Mouse (Mus musculus) MEL (cell line): ENCODE results near the gene Ascc3. TPM values are rescaled to one million over a fixed set of nuclear protein-coding genes. Genes with fewer than 3 reads are reported as not detected.
A peak's percentile ranks its signal among the peaks of the same experiment; 100 is the strongest.

Source experiments
- DNase-seq: peaks from one replicate; pipeline ENCODE4 v3.0.0; 2011; ENCODE audit warnings: low read depth, low spot score
- H3K27ac ChIP-seq: 2 replicates; pipeline ENCODE4 v1.5.1; 2012; ENCODE audit warnings: low read depth, mild to moderate bottlenecking, control low read depth, low read length, moderate library complexity; ENCODE audit not compliant: control insufficient read depth
- H3K27me3 ChIP-seq, 2 experiments: fragments of 150-350 bp in 1 of 2; sonication (generic) in 1 of 2; 2 replicates each; pipeline ENCODE4 v1.6.1; 2012; ENCODE audit warnings: low read length in 2 of 2, mild to moderate bottlenecking in 2 of 2, improper control_type of control experiment in 1 of 2, moderate library complexity in 1 of 2; ENCODE audit not compliant: insufficient read depth in 2 of 2, control insufficient read depth in 1 of 2
- H3K36me3 ChIP-seq, 2 experiments: 2 replicates each; pipeline ENCODE4 v1.6.1; 2012 to 2014; ENCODE audit warnings: low read length in 2 of 2, improper control_type of control experiment in 1 of 2, inconsistent platforms in 1 of 2, mild to moderate bottlenecking in 1 of 2; ENCODE audit not compliant: insufficient read depth in 2 of 2, control insufficient read depth in 1 of 2
- H3K4me1 ChIP-seq, 2 experiments: fragments of 150-350 bp in 1 of 2; sonication (generic) in 1 of 2; 2 replicates each; pipeline ENCODE4 v1.6.1; 2012; ENCODE audit warnings: low read length in 2 of 2, improper control_type of control experiment in 1 of 2, mild to moderate bottlenecking in 1 of 2; ENCODE audit not compliant: insufficient read depth in 2 of 2, control insufficient read depth in 1 of 2
- H3K4me3 ChIP-seq, 2 experiments: fragments of 150-350 bp in 1 of 2; sonication (generic) in 1 of 2; 2 replicates each; pipeline ENCODE4 v1.5.1; 2012; ENCODE audit warnings: low read depth in 2 of 2, low read length in 2 of 2, mild to moderate bottlenecking in 2 of 2, moderate library complexity in 2 of 2, control low read depth in 1 of 2, improper control_type of control experiment in 1 of 2; ENCODE audit not compliant: control insufficient read depth in 1 of 2, insufficient read depth in 1 of 2
- H3K79me2 ChIP-seq: 2 replicates; pipeline ENCODE4 v1.6.1; 2012; ENCODE audit warnings: mild to moderate bottlenecking, low read length, moderate library complexity; ENCODE audit not compliant: control insufficient read depth, poor library complexity, insufficient read depth
- H3K9ac ChIP-seq: 2 replicates; pipeline ENCODE4 v1.6.1; 2012; ENCODE audit warnings: low read depth, mild to moderate bottlenecking, control low read depth, low read length, moderate library complexity; ENCODE audit not compliant: control insufficient read depth, poor library complexity, severe bottlenecking
- H3K9me3 ChIP-seq: fragments of 150-350 bp; sonication (generic); replicated peaks from 2 replicates; pipeline ENCODE4 v1.6.1; 2012; ENCODE audit warnings: mild to moderate bottlenecking, low read length, improper control_type of control experiment, moderate library complexity; ENCODE audit not compliant: insufficient read depth
- CHD2 ChIP-seq: IDR thresholded peaks from 2 replicates; pipeline ENCODE4 v1.6.1; 2011; ENCODE audit warnings: low read length, improper control_type of control experiment
- CTCF ChIP-seq, 3 experiments: IDR thresholded peaks in 2 of 3; conservative IDR thresholded peaks in 1 of 3; 2 replicates each; pipeline ENCODE4 v1.5.1; 2011 to 2012; ENCODE audit warnings: low read length in 3 of 3, low read depth in 2 of 3, mild to moderate bottlenecking in 2 of 3, improper control_type of control experiment in 1 of 3, inconsistent platforms in 1 of 3, mixed read lengths in 1 of 3, moderate library complexity in 1 of 3; ENCODE audit not compliant: control insufficient read depth in 1 of 3, insufficient read depth in 1 of 3, poor library complexity in 1 of 3, severe bottlenecking in 1 of 3
- E2F4 ChIP-seq: IDR thresholded peaks from 2 replicates; pipeline ENCODE4 v1.6.1; 2011; ENCODE audit warnings: low read depth, low read length, improper control_type of control experiment, borderline replicate concordance
- EP300 ChIP-seq, 2 experiments: IDR thresholded peaks; 2 replicates each; pipeline ENCODE4 v1.6.1; 2011; ENCODE audit warnings: improper control_type of control experiment in 2 of 2, low read length in 2 of 2, low read depth in 1 of 2, mild to moderate bottlenecking in 1 of 2
- GATA1 ChIP-seq: IDR thresholded peaks from 2 replicates; pipeline ENCODE4 v1.6.1; 2011; ENCODE audit warnings: low read depth, low read length, improper control_type of control experiment
- HCFC1 ChIP-seq: IDR thresholded peaks from 2 replicates; pipeline ENCODE4 v1.6.1; 2012; ENCODE audit warnings: low read depth, mild to moderate bottlenecking, inconsistent platforms, low read length, improper control_type of control experiment, moderate library complexity
- JUND ChIP-seq: IDR thresholded peaks from 2 replicates; pipeline ENCODE4 v1.6.1; 2011; ENCODE audit warnings: low read depth, mild to moderate bottlenecking, improper control_type of control experiment, low read length
- MAFK ChIP-seq: IDR thresholded peaks from 2 replicates; pipeline ENCODE4 v1.6.1; 2011; ENCODE audit warnings: low read depth, mild to moderate bottlenecking, low read length, improper control_type of control experiment, borderline replicate concordance
- MAX ChIP-seq: IDR thresholded peaks from 2 replicates; pipeline ENCODE4 v1.6.1; 2011; ENCODE audit warnings: low read length, improper control_type of control experiment
- MEF2A ChIP-seq: IDR thresholded peaks from 2 replicates; pipeline ENCODE4 v1.6.1; 2014; ENCODE audit warnings: low read depth, mild to moderate bottlenecking, inconsistent platforms, low read length, improper control_type of control experiment; ENCODE audit not compliant: poor library complexity, insufficient replicate concordance, severe bottlenecking; ENCODE audit errors: extremely low read depth
- MXI1 ChIP-seq: IDR thresholded peaks from 2 replicates; pipeline ENCODE4 v1.6.1; 2011; ENCODE audit warnings: mild to moderate bottlenecking, low read depth, low read length, improper control_type of control experiment
- NRF1 ChIP-seq: IDR thresholded peaks from 2 replicates; pipeline ENCODE4 v1.6.1; 2014; ENCODE audit warnings: low read depth, mild to moderate bottlenecking, inconsistent platforms, low read length, improper control_type of control experiment, moderate library complexity; ENCODE audit not compliant: poor library complexity, insufficient read depth, severe bottlenecking
- POLR2AphosphoS2 ChIP-seq: IDR thresholded peaks from 2 replicates; pipeline ENCODE4 v1.6.1; 2011; ENCODE audit warnings: low read length, improper control_type of control experiment
- POLR2AphosphoS5 ChIP-seq: IDR thresholded peaks from 2 replicates; pipeline ENCODE4 v1.6.1; 2012; ENCODE audit warnings: low read depth, borderline replicate concordance, mild to moderate bottlenecking, inconsistent platforms, low read length, moderate library complexity, mixed read lengths
- RCOR1 ChIP-seq: IDR thresholded peaks from 2 replicates; pipeline ENCODE4 v1.6.1; 2012; ENCODE audit warnings: low read depth, mild to moderate bottlenecking, inconsistent platforms, low read length, improper control_type of control experiment
- TAL1 ChIP-seq: IDR thresholded peaks from 2 replicates; pipeline ENCODE4 v1.6.1; 2012; ENCODE audit warnings: mild to moderate bottlenecking, inconsistent platforms, low read length, moderate library complexity, mixed read lengths
- TBP ChIP-seq: IDR thresholded peaks from 2 replicates; pipeline ENCODE4 v1.8.0; 2011; ENCODE audit warnings: low read depth, low read length, improper control_type of control experiment
- USF1 ChIP-seq: IDR thresholded peaks from 2 replicates; pipeline ENCODE4 v1.6.1; 2014; ENCODE audit warnings: low read depth, mild to moderate bottlenecking, inconsistent platforms, low read length, improper control_type of control experiment, moderate library complexity
- USF2 ChIP-seq, 2 experiments: IDR thresholded peaks; 2 replicates each; pipeline ENCODE4 v1.6.1; 2011 to 2012; ENCODE audit warnings: improper control_type of control experiment in 2 of 2, low read length in 2 of 2, borderline replicate concordance in 1 of 2, inconsistent platforms in 1 of 2, low read depth in 1 of 2, mild to moderate bottlenecking in 1 of 2; ENCODE audit not compliant: insufficient read depth in 1 of 2
- ZC3H11A ChIP-seq: IDR thresholded peaks from 2 replicates; pipeline ENCODE4 v1.6.1; 2012; ENCODE audit warnings: low read depth, mild to moderate bottlenecking, inconsistent platforms, low read length, improper control_type of control experiment
- ZKSCAN1 ChIP-seq: IDR thresholded peaks from 2 replicates; pipeline ENCODE4 v1.6.1; 2012; ENCODE audit warnings: low read depth, mild to moderate bottlenecking, inconsistent platforms, low read length, improper control_type of control experiment, moderate library complexity
- ZMIZ1 ChIP-seq: IDR thresholded peaks from 2 replicates; pipeline ENCODE4 v1.6.1; 2012; ENCODE audit warnings: low read depth, mild to moderate bottlenecking, inconsistent platforms, low read length, improper control_type of control experiment, moderate library complexity
- polyA plus RNA-seq, 2 experiments: library from polyadenylated mRNA; stranded (reverse) in 1 of 2; unstranded in 1 of 2; fragments of >175 nt in 1 of 2; fragments of >200 nt in 1 of 2; gene quantifications; 2 replicates each; pipeline versions ENCODE4 v1.2.1 to v1.2.4; 2012; ENCODE audit warnings: low replicate concordance in 2 of 2, low read depth in 1 of 2; ENCODE audit not compliant: insufficient read length in 2 of 2, insufficient read depth in 1 of 2, missing spikeins in 1 of 2
- total RNA-seq: library from RNA; depleted of rRNA; stranded (reverse); fragments of 300-350 nt; gene quantifications from 2 replicates; pipeline ENCODE4 v1.2.3, GENCODE M21; 2012

The Ascc3 gene
- total and polyA plus RNA-seq, 3 experiments, result 22.6 to 131 (median 24.3) TPM

DNA sequence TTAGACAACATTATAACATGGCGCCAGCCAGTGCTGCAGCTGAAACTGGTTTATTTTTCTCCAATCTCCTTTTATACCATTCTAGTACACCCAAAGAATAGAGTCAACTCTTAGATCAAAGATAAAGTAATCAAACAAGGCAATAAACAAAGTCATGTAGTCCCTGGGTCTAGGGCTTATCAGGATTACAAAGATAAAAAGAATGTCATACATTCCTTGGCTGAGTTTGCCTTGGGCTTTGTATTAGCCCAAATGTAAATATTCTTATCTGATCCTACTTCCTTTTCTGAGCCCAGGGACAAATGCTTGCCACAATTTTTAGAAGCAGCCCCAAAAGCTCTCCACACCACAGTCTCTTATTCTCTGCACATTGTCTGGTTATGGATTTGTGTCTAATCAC, 7.7 kb upstream of the Ascc3 start:
- Histone ChIP-seq H3K27me3 (no peaks in the 10 kb centered on the region), H3K9ac (no peak overlapping the region), H3K4me1 (no peaks in the 10 kb centered on the region), H3K4me3 (no peak overlapping the region), H3K79me2 (no peaks in the 10 kb centered on the region)
- TF ChIP-seq GATA1, result peak; percentile 32; the same call in 1 of the 2 replicates
- TF ChIP-seq TAL1, result no peak
- TF ChIP-seq, all 39 proteins: peak for 1
- no peaks in the 10 kb centered on the region for H3K9me3 ChIP-seq
- no peak for DNase-seq
- no peak overlapping the region for H3K27ac ChIP-seq
- H3K36me3 ChIP-seq, result no peaks in the 10 kb centered on the region

DNA sequence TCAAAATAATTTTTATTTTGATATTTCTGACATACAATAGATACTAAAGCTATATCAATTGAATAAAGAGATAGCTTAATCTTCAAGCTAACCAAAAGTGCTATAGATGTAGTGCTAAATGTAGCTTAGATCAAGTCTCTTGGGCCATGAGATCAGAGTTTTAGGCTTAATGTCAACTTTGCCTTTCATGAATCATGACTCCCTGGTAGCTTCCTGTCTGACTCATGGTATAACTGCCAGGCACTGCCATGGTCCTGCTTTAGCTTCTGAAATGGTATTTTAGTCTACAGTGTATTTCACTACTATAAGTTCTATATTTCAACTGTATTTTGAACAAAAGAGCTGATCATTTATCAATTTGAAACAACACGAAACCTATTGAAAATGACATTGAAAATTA, 5.9 kb upstream of the Ascc3 start:
- peaks cover 0 to 3% of the 10 kb centered on the region in 2 experiments; a peak in 1 of 4 replicates for H3K36me3 ChIP-seq
- H3K9me3 ChIP-seq, result no peaks in the 10 kb centered on the region
- no peak overlapping the region for H3K27ac ChIP-seq
- TF ChIP-seq EP300 (IDR thresholded peaks at IDR 0.05; ENCODE audit: low read depth in 1 of 2, low read length in 2 of 2) (no peak), NRF1 (no peak), POLR2AphosphoS2 (no peak)
- no peaks in the 10 kb centered on the region for H3K79me2 ChIP-seq
- no peaks in the 10 kb centered on the region for H3K4me1 ChIP-seq
- no peak overlapping the region for H3K9ac ChIP-seq
- no peak for DNase-seq
- H3K4me3 ChIP-seq, result no peak overlapping the region
- no peaks in the 10 kb centered on the region for H3K27me3 ChIP-seq

DNA sequence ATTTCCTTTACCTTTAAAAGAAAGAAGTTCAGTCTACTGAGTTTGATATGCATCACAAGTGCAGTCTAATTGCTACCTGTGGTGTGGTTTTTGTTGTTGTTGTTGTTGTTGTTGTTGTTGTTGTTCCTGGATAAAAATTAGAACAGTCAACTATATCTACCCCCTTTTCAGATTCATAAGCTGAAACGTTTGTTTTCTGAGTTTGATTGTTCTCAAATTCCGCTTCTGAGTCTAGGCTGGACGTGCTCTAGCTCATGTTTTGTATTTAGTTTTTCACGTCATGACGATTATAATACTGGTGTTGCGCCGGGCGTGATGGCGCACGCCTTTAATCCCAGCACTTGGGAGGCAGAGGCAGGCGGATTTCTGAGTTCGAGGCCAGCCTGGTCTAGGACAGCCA, 902 bp downstream of the Ascc3 start:
- Histone ChIP-seq H3K9me3 (no peaks in the 10 kb centered on the region), H3K36me3 (peaks cover 0 to 30% of the 10 kb centered on the region in 2 experiments; a peak in 2 of 4 replicates), H3K9ac (peak overlapping the region; percentile 93), H3K27ac (peak overlapping the region; percentile 82; the same call in 1 of the 2 replicates), H3K79me2 (peaks cover 27% of the 10 kb centered on the region), H3K27me3 (no peaks in the 10 kb centered on the region), H3K4me3 (peak overlapping the region; percentile 93 to 94), H3K4me1 (peaks cover 0 to 24% of the 10 kb centered on the region in 2 experiments; a peak in 2 of 4 replicates)
- peak; percentile 53 for DNase-seq
- no peak for TF ChIP-seq ZKSCAN1
- no peak for TF ChIP-seq RCOR1
- no peak for TF ChIP-seq POLR2AphosphoS2
- TF ChIP-seq MEF2A, result no peak
- TF ChIP-seq GATA1, result no peak
- no peak for TF ChIP-seq MAX
- TF ChIP-seq JUND, result no peak
- TF ChIP-seq MXI1, result no peak
- TF ChIP-seq TAL1, result no peak
- no peak for TF ChIP-seq USF2 (IDR thresholded peaks at IDR 0.05; ENCODE audit: borderline replicate concordance in 1 of 2, insufficient read depth in 1 of 2, low read depth in 1 of 2, low read length in 2 of 2)
- TF ChIP-seq CHD2, result no peak
- no peak for TF ChIP-seq E2F4
- no peak for TF ChIP-seq USF1
- no peak for TF ChIP-seq TBP
- TF ChIP-seq ZC3H11A, result no peak
- no peak for TF ChIP-seq ZMIZ1
- TF ChIP-seq MAFK, result no peak
- no peak for TF ChIP-seq POLR2AphosphoS5
- TF ChIP-seq HCFC1, result no peak
- TF ChIP-seq CTCF (IDR thresholded peaks at IDR 0.05 in 2 of 3, conservative IDR thresholded peaks at IDR 0.05 in 1 of 3; ENCODE audit: control insufficient read depth in 1 of 3, insufficient read depth in 1 of 3, low read depth in 2 of 3, low read length in 3 of 3, poor library complexity in 1 of 3, severe bottlenecking in 1 of 3), result no peak
